Mouse (Mus musculus): ENCODE measurements at regions not wholly inside any gene's neighbourhood (a gene's known extent, or its start where the extent isn't known, plus 50 kb on each side); places are given as distances from the start of the nearest gene placed in this dataset.

DNA sequence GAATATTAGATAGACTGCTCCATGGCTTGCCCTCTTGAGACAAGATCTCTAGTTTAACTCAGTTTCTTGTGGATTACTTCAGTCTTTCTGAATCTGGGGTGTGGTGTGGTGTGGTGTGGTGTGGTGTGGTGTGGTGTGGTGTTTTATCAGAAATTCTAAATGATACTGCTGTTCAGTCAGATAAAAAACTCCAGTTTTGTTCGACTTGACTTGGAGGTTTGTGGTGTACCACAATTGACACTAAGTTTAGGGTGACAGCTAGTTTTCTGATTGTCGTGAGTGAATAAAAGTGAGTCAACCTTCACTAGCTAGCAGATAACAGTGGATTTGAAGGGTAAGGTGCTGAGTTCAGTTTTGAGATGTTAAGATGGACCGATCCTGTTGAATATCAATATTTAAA lies 89.5 kb upstream of the Cdkn2b start:
- no peak for DNase-seq (ENCODE audit: low spot score)

DNA sequence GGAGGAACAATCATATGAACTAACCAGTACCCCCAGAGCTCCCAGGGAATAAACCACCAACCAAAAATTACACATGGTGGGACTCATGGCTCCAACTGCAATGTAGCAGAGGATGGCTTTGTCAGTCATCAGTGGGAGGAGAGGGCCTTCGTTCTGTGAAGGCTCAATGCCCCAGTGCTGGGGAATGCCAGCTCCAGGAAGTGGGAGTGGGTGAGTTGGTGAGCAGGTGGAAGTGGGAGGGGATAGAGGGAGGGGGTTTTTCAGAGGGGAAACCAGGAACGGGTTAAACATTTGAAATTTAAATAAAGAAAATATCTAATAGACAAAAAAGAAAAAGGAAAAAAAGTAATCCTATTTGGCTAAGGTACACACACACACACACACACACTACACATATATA lies 88.4 kb upstream of the Cdkn2b start:
- DNase-seq (ENCODE audit: low spot score), result no peak

DNA sequence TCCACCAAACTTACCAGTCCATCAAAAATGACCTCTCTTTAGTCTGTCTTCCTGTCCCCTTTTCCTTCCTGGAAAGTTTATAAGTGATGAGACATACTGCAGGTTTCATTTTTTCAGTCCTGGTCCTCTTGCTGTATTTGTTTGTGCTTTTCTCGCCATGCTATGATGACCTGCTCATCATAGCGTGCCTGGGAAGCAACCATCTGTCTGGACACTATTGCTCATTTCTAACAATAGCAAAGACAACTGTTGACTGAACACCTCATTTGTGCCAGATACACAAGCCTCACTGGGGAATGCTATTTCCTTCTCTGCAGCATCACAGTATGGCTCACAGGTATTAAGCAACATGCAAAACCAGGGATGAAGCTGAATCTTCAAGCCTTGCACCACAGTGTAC lies 85.2 kb upstream of the Cdkn2b start:
- DNase-seq (ENCODE audit: low spot score), result no peak

DNA sequence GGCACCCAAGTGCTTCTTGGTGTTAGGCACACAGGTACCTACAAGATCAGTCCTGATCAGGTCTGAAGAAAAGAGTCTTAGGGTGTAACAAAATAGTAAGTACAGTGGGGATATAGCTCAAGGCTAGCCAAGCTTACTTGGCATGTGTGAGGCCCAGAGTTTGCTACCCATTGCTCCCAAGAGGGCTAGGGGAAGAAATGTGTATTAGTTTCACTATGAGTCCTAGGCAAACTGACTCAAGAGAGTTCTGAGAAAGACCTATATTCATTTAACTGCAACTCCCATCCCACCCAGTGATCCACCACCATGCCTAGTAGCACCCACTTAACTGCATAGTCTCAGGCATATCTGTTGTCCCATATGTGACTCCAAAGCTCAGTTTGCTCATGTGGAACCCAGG lies 84.5 kb upstream of the Cdkn2b start:
- DNase-seq (ENCODE audit: low spot score), result no peak

DNA sequence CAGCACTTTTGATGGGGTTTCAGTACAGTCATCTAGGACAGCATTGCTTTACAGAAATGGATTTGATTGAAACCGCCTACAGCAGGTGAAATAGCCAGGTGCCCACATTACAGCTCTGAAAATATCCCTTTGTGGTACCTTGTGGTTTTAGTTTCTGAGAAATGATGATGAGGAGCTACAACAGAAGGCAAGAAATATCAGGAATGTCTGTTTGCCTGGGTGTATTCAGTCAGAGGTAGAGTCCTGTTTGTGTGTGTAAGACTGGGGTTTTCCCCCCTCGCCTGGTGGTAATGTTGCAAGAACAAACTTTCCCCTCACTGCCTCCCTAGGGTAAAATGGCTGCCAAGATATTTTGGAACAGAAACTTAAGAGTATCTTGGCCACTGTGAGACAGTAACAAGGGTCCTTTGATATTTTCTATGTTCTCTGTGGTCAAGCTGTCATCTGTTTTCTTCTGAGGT lies 82.4 kb upstream of the Cdkn2b start:
- DNase-seq (ENCODE audit: low spot score), result no peak

DNA sequence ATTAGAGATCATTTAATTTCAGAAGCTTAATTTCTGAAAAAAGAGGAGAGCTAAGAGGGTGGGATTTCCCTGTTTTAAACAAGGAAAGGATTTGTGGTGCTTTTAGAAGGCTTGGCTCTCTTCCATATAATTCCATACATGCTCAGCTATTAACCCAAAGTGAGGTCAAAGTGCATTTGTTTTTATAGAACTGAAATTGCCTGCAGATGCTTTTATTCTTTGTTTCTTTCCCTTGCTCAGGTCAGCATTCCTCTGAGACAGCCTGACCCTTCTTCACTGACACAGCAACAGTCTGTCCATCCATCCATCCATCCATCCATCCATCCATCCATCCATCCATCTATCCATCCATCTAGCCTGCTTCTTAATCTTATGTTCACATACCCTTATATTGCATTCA lies 82.0 kb upstream of the Cdkn2b start:
- DNase-seq (ENCODE audit: low spot score), result no peak

DNA sequence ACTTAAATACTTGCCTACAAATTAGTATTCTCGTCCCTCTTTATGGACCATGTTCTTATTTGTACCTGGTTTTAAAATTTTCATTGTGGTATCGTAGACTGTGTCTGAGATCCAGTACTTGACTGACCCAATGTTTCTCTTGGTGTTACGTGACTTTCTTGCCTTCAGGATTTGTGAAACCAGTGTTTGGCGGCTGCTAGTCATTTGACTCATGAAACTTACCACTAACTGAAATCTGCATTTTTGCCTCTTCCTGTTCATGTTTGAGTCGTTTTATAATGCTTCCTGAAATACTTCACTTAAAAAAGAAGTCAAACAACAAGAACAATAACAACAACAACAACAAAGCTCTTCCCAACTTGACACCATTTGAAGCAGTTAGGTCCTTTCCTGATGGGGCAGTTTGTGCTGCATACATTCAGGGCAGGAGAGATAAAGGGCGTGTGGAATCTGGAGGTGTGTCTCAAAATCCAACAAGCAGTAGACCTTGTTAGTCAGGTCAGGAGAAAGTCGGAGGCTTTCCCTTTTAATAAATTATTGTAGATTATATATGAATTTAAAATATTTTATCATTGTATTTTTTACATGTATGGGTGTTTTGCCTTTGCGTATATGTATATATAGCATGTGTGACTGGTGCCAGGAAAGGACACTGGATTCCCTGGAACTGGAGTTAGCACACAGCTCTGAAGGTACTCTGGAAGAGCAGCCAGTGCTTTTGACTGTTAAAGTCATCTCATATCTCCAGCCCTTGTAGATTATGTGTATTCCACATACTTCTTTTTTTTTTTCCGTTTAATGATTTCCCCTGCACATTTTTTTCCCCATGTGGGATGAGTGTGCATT lies 80.8 kb upstream of the Cdkn2b start:
- DNase-seq (ENCODE audit: low spot score), result no peak

DNA sequence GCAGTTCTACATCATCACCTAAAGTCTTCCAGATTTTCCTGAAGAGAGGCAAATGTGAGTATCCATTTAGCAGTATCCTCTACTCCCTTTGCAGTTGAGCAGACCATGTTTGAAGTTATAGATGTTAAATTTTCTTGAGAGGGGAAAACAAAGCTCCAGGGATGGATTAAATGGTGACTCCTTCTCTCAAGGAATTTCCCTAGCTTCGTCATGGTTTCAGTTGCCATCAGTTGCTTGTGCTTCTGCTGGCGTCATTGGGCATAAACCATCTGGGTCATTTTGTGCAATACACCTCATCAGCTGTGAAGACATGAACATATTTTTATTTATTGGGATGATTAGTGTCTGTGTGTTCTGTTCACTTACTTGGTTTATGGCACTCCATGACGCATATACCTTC lies 72.7 kb upstream of the Cdkn2b start:
- no peak for DNase-seq (ENCODE audit: low spot score)

DNA sequence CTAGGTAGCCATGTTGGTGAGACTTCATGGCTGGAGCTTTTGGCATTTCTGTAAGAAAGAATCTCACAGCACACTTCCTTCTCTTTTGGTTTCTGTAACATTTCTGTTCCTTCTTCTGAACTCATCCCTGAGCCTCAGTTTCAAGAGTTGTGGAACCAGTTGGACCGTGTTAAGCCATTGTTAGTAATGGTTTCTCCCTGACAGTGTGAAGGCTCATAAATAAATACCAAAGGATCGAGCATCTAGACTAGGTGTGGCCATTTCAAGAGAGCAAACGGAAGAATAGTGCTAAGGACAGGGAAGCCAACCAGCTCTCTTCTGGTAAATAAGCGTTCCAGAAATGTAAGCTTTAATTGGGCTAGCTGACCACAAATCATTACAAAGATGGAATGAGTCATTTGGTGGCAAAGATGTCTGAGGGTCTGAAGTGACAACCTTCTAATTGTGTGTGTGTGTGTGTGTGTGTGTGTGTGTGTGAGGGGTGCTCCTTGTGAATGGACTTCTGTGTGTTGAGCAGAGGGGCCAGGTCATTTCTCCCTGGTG lies 71.7 kb upstream of the Cdkn2b start:
- no peak for DNase-seq (ENCODE audit: low spot score)

DNA sequence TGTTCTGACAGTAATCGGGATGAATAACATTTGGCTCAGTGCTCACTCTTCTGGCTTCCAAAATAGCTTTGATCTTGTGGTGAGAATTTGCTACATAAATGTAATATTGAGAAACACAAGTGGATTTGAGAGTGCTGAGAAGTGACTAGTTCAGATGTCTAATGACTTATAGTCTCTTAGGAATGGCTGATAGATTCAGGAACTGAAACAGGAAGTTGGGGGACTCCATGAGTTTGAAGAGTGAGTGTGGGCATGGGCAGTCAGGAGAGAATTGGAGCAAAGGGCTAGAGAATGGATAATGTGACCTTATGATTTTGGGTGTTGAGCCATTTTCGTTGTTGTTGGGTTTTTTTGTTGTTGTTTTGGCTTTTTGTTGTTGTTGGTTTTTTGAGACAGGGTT lies 70.9 kb upstream of the Cdkn2b start:
- DNase-seq (ENCODE audit: low spot score), result no peak

DNA sequence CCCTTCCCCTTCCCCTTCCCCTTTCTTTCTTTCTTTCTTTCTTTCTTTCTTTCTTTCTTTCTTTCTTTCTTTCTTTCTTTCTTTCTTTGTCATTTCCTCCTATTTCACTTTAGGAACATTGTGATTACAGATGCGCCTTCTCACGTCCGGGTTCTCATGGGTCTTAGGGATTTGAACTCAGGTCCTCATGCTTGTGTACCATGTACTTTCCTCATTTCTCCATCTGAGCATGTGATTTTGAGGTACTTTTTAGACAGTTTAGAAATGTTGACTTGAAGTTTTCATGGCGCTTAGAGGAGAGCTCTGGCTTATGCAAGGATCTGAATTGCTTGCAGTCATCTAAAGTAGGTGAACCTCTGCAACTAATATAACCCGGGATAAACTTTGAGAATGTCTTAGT lies 70.2 kb upstream of the Cdkn2b start:
- no peak for DNase-seq (ENCODE audit: low spot score)

DNA sequence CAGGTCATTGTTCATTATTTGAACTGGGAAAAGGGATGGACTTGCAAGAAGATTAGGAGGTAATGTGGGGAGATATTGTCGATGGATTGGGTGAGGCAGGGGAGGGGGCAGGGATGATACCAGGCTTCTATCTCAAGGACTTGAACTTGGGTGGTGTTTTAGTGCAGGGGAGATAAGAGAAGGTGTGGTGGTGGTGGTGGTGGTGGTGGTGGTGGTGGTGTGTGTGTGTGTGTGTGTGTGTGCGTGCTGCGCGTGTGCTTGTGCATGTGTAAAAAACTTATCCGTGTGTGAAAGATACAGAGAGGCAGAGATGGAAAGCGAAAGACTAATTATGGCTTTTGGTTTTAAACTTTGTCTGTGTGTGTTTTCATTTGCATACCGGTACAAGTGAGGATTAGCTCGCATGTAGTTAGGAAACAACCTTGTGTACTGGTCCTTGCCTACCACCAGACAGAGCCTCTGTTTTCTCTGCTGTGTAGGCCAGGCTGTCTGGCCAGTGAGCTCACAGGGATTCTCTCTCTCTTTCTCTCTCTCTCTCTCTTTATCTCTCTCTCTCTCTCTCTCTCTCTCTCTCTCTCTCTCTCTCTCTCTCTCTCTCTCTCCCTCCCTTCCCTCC lies 69.6 kb upstream of the Cdkn2b start:
- DNase-seq (ENCODE audit: low spot score), result no peak

DNA sequence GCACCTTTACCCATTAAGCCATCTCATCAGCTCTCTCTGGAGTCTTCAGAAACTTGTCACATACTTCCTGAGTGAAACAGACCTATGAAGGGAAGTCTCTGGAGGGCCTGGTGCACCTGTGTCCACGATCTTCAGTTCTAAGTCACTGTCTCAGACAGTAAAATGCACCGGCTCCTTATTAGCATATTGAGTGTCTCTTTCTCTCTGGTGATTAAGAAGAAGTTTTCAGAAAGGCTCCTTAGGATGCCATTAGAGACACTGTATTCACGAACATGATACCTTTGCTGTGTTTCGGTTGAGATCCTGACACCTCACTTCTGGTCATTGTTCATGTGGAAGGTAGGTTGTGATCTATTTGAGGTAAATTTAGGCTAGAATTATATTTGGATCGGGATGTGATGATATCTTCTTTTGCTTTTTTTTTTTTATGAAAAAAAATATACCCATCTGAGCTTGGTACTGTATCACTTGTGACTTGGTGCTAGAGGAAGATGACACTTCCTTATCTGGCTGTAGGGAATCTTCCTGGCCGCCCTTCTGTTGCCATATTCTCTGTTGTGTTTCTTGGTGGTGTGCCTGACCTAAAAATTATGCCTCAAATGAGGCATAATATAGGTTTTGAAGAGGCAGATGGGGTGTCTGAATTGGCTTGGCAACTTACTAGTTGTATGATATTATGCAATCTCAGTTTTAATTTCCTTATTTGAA lies 68.9 kb upstream of the Cdkn2b start:
- DNase-seq (ENCODE audit: low spot score), result no peak

DNA sequence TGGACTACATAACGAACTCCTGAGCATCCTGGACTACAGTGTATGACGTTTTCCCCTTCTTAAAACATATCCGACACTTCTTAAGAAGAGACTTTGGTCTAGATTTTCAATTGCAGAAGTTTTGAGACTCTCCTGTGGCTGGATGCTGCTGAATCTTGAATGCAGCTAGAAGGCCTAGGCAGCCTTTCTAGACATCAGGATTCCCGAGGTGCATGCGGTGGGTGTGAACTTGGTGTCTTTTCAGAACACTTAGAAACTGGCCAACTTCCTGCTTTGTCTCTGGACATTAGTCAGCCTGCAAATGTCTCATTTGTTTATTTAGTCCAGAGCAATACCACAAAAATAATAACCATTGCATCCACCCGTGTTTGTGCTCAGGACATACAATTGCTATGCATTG lies 61.8 kb upstream of the Cdkn2b start:
- DNase-seq (ENCODE audit: low spot score), result no peak

DNA sequence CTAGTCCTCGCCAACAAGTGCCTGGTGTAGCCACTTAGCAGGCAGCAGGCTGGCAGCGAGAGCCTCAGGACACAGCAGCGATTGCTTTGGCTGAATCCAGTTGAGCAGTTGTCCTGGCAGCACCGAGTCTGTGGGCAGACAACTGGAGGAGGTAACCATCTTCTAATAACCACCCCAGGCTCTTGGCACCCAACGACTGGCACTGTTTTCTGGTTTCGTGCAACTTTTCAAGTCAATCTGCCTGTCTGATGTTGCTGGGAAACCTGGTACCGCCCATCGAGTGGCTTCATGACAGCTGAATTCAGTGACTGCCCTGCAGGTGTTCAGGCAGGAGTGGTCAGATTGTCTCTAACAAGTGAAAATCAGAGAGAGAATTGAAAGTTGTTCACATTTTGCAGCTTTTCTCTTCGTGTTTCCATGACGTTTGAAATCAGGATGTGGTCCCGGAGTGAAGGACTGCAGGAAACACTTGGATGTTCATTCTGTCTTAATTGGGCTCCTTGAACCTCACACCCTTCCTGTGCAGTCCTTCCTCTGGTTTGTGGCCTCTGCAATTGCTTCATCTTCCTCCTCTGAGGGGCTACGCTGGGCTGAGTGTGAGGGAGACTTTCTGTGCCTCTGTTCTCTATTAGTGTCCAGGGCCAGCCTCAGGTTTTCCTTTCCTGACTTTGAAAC lies 58.1 kb upstream of the Cdkn2b start:
- DNase-seq (ENCODE audit: low spot score), result no peak

DNA sequence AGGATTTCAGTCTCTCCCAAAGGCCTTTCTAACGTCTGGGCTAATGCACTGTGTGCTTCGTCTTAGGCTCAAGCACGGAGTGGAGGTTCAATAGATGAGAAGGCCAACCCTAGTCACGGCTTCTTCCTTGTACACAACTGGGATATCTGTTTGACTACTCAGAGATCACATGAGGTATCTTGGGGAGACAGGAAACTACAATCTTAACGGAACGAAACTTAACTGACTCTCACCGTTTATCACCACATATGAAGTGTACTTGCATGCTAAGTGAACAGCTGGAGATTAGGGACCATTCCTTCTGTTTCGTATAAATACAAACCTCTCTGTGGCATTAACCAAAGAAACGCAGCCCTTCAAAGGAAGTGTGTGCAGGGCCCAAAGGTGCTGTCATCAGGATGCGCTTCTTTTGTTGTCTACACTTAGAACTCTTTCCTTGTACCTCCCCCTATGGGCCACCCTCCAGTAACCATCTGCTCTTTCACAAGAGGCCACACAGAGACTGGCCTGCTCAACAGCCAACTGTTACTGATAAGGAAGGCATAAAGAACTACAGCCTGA lies 55.8 kb upstream of the Cdkn2b start:
- no peak for DNase-seq (ENCODE audit: low spot score)

DNA sequence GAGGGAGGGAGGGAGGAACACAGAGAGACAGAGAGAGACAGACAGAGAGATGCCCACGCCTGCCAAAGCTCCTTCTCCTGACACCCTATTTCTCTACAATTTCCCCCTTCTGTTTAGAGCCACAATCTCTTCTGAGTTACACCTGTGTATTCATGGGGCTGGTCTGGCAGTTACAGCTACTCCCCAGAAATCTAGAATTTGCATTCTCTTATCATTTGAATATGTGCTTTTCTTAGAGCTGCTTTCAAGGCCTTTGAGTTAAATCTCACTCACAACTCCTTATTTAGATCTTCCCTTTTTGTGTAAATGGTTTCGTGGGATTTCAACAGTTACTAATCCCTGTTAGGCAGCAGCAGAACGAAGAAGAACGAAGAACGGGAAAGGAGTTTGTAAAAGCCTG lies 55.0 kb upstream of the Cdkn2b start:
- no peak for DNase-seq (ENCODE audit: low spot score)

DNA sequence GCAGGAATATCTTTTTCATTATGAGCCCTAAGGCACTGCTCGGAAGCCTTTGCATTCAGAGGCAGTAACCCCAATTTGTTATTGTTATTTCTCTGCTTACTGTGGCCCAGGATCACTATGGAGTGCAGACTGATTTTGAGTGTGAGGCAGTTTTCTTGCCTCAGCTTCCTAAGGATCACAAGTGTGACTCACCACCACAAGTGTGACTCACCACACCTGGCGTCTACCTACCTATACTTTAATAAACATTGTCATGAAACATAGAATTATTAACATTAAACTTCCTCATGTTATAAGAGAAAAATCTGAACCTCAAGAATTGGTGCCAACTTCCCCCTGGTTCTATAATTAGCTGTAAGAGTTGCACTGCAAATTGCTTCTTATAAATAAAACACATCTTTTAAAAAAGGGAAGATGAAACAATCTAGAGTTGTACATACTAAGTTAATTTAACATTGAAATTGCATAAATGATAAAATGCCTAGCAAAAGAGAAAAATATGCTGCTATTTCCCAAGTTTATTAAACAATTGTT lies 52.4 kb upstream of the Cdkn2b start:
- DNase-seq (ENCODE audit: low spot score), result no peak

DNA sequence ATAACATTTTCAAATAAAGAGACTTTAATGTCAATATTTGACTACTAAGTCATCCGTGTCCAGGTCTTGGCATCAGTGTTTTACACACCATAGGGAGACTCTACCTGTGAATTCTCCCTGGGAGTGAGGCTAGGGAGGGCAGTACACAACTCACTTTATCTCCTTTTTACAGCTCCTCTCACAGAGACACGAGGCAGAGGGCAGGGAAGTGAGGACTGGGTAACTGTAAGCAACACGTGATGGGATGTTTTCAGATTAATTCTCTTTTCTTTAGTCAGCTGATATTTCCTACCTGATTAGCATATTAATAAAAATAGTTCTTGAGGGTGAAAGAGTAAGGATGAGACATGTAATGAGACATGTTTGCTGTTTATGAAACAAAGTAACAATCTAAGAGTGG lies 51.8 kb upstream of the Cdkn2b start:
- no peak for DNase-seq (ENCODE audit: low spot score)

DNA sequence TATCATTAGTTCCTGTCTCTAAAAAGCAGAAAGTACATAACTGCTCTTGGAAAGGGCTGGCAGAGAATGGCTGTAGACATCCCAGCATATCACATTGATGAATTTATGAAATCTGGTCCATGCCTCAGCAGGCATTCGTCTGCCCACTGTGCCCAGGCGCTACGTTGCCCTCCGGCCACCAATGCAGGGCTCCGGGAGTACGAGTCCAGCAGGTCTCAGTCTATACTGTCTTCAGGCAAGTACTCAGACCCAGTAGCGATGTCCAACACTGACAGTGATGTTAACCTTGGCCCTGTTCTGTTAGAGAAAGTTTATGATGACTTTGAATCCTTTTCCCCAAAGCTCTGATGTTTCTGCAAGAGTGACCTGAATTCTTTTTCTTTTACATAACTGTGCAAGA lies 50.5 kb upstream of the Cdkn2b start:
- no peak for DNase-seq (ENCODE audit: low spot score)
